ENCODE assay signal across 13 mouse cellular contexts in the genomic region with DNA sequence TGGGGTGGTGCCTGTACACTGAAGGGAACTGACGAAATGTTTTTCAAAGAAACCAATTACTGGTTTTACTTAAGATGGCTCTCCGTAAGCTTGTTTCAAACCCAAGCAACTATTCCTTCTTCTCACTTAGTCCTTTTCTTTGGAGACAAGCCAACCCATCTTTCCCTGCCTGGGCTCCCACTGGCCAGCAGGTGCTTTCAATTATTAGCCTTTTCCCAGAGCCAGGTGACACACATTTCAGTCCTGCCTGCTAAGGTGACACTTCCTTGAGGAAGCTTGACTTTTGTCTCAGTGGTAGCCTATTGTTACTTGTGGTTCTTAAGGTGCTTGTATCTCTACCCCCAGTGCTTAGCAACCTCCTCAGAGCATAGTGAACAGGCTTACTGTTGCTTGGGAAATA.
"Had no signal": no experiment of that assay in that cellular context is flagged by ENCODE, and none has a peak within 500 bp of the region (broad histone marks: within the 10 kb centered on the region; RNA-seq: fewer than 3 reads in every experiment).

No protein-coding gene starts in this region.

- H3K4me1 ChIP-seq: liver, embryonic 15.5 days had no signal

- ATAC-seq: lung, postnatal 0 days; midbrain, embryonic 16.5 days had no signal

- DNase-seq: kidney, postnatal 14 days; lung, adult 2 months; lung, postnatal 36 days; right cerebral cortex, postnatal 4 days; spleen, adult 18-20 months; thymus, adult 18-20 months; thymus, postnatal 36 days had no signal

- H3K4me3 ChIP-seq: kidney, embryonic 15.5 days; limb, embryonic 10.5 days; liver, embryonic 15.5 days; neural tube, embryonic 13.5 days had no signal

- H3K27ac ChIP-seq: kidney, embryonic 15.5 days; limb, embryonic 10.5 days; liver, embryonic 15.5 days; neural tube, embryonic 13.5 days had no signal

- H3K27me3 ChIP-seq: kidney, embryonic 15.5 days; liver, embryonic 15.5 days; neural tube, embryonic 13.5 days had no signal
